Mouse (Mus musculus) CH12.LX (cell line): ENCODE data around the gene Olfr221. TPM values are rescaled to one million over a fixed set of nuclear protein-coding genes. Genes with fewer than 3 reads are reported as not detected.
A peak's percentile ranks its signal among the peaks of the same experiment; 100 is the strongest.

Source experiments
- DNase-seq: peaks from one replicate; pipeline ENCODE4 v3.0.0-alpha.2; 2013; ENCODE audit errors: extremely low read depth
- H3K27ac ChIP-seq: 2 replicates; pipeline ENCODE4 v1.5.1; 2012; ENCODE audit warnings: low read depth, mild to moderate bottlenecking, control low read depth, moderate library complexity; ENCODE audit not compliant: insufficient read depth
- H3K27me3 ChIP-seq: replicated peaks from 2 replicates; pipeline ENCODE3; 2012; ENCODE audit warnings: inconsistent platforms
- H3K36me3 ChIP-seq, 2 experiments: replicated peaks in 1 of 2; 2 replicates each; pipeline versions ENCODE3 to v1.6.1; 2012; ENCODE audit warnings: inconsistent platforms in 1 of 2, low read length in 1 of 2, mild to moderate bottlenecking in 1 of 2, mixed read lengths in 1 of 2, moderate library complexity in 1 of 2; ENCODE audit not compliant: control insufficient read depth in 1 of 2, insufficient read depth in 1 of 2
- H3K4me1 ChIP-seq, 2 experiments: 2 replicates each; pipeline ENCODE4 v1.6.1; 2012; ENCODE audit warnings: inconsistent platforms in 1 of 2, moderate library complexity in 1 of 2; ENCODE audit not compliant: insufficient read depth in 2 of 2, control insufficient read depth in 1 of 2
- H3K4me2 ChIP-seq: 2 replicates; pipeline ENCODE4 v1.6.1; 2012; ENCODE audit warnings: low read depth, mild to moderate bottlenecking, control low read depth; ENCODE audit not compliant: poor library complexity, insufficient read depth, severe bottlenecking
- H3K4me3 ChIP-seq, 3 experiments: fragments of 150-350 bp in 1 of 3; sonication (generic) in 1 of 3; replicated peaks in 1 of 3; 2 replicates each; pipeline versions ENCODE3 to v1.5.1; 2011 to 2012; ENCODE audit warnings: low read depth in 2 of 3, low read length in 2 of 3, mild to moderate bottlenecking in 2 of 3, moderate library complexity in 2 of 3, control low read depth in 1 of 3, improper control_type of control experiment in 1 of 3, inconsistent platforms in 1 of 3, mixed read lengths in 1 of 3; ENCODE audit not compliant: poor library complexity in 1 of 3
- H3K79me2 ChIP-seq: replicated peaks from 2 replicates; pipeline ENCODE4 v1.6.1; 2012; ENCODE audit warnings: mild to moderate bottlenecking, moderate library complexity; ENCODE audit not compliant: control insufficient read depth, poor library complexity, insufficient read depth, severe bottlenecking; ENCODE audit errors: extremely low read depth
- H3K9ac ChIP-seq: 2 replicates; pipeline ENCODE4 v1.6.1; 2012; ENCODE audit warnings: low read depth, mild to moderate bottlenecking, control low read depth, moderate library complexity; ENCODE audit not compliant: insufficient read depth
- H3K9me3 ChIP-seq: replicated peaks from 2 replicates; pipeline ENCODE3; 2012; ENCODE audit warnings: low read length, inconsistent platforms, mixed read lengths
- BHLHE40 ChIP-seq: IDR thresholded peaks from 2 replicates; pipeline ENCODE4 v1.6.1; 2011; ENCODE audit warnings: mild to moderate bottlenecking, low read depth, low read length, improper control_type of control experiment
- CTCF ChIP-seq, 2 experiments: IDR thresholded peaks in 1 of 2; conservative IDR thresholded peaks in 1 of 2; 2 replicates each; pipeline ENCODE4 v1.5.1; 2011 to 2012; ENCODE audit warnings: low read depth in 2 of 2, low read length in 2 of 2, improper control_type of control experiment in 1 of 2, inconsistent platforms in 1 of 2, mild to moderate bottlenecking in 1 of 2, moderate library complexity in 1 of 2
- EP300 ChIP-seq: IDR thresholded peaks from 2 replicates; pipeline ENCODE4 v1.6.1; 2011; ENCODE audit warnings: low read length, improper control_type of control experiment
- ETS1 ChIP-seq: conservative IDR thresholded peaks from 2 replicates; pipeline ENCODE4 v1.6.1; 2012; ENCODE audit warnings: low read depth, mild to moderate bottlenecking, inconsistent platforms, low read length, improper control_type of control experiment, moderate library complexity
- GABPA ChIP-seq: IDR thresholded peaks from 2 replicates; pipeline ENCODE4 v1.6.1; 2012; ENCODE audit warnings: low read depth, low read length, improper control_type of control experiment, inconsistent platforms; ENCODE audit not compliant: insufficient replicate concordance
- MAZ ChIP-seq: IDR thresholded peaks from 2 replicates; pipeline ENCODE4 v1.6.1; 2012; ENCODE audit warnings: low read depth, mild to moderate bottlenecking, inconsistent platforms, low read length, improper control_type of control experiment, moderate library complexity
- MEF2A ChIP-seq: IDR thresholded peaks from 2 replicates; pipeline ENCODE4 v1.6.1; 2014; ENCODE audit warnings: low read depth, mild to moderate bottlenecking, inconsistent platforms, low read length, improper control_type of control experiment, borderline replicate concordance
- MXI1 ChIP-seq: IDR thresholded peaks from 2 replicates; pipeline ENCODE4 v1.6.1; 2011; ENCODE audit warnings: mild to moderate bottlenecking, low read depth, low read length, improper control_type of control experiment
- NELFE ChIP-seq: IDR thresholded peaks from 2 replicates; pipeline ENCODE4 v1.6.1; 2011; ENCODE audit warnings: low read depth, low read length, improper control_type of control experiment
- PAX5 ChIP-seq: IDR thresholded peaks from 2 replicates; pipeline ENCODE4 v1.6.1; 2012; ENCODE audit warnings: low read length, inconsistent platforms, mixed read lengths
- RAD21 ChIP-seq: IDR thresholded peaks from 2 replicates; pipeline ENCODE4 v1.6.1; 2011; ENCODE audit warnings: low read depth, mild to moderate bottlenecking, low read length, improper control_type of control experiment, moderate library complexity
- TCF12 ChIP-seq: IDR thresholded peaks from 2 replicates; pipeline ENCODE4 v1.6.1; 2014; ENCODE audit warnings: low read depth, mild to moderate bottlenecking, inconsistent platforms, low read length, improper control_type of control experiment
- USF2 ChIP-seq: conservative IDR thresholded peaks from 2 replicates; pipeline ENCODE4 v1.6.1; 2011; ENCODE audit warnings: low read depth, low read length, improper control_type of control experiment
- ZKSCAN1 ChIP-seq: IDR thresholded peaks from 2 replicates; pipeline ENCODE4 v1.6.1; 2012; ENCODE audit warnings: low read depth, inconsistent platforms, low read length, improper control_type of control experiment, borderline replicate concordance
- dilution Hi-C: fragments of 300-500 bp; cut with MboI; formaldehyde crosslinking; loops from 2 replicates; pipeline ENCODE4 v1.14.3; 2020; ENCODE audit warnings: low sequenced_read_pairs; ENCODE audit not compliant: extremely low pct_unique_long_range_greater_than_20kb, extremely low pct_ligation_motif_present
- in situ Hi-C: fragments of 300-500 bp; cut with MboI; formaldehyde crosslinking; loops from 3 replicates; pipeline ENCODE4 v1.14.3; 2019; ENCODE audit warnings: low sequenced_read_pairs, low pct_ligation_motif_present, low pct_unique_long_range_greater_than_20kb, mixed read lengths
- polyA plus RNA-seq: library from polyadenylated mRNA; unstranded; fragments of >175 nt; gene quantifications from 2 replicates; pipeline ENCODE4 v1.2.1, GENCODE M21; 2012; ENCODE audit warnings: low read depth; ENCODE audit not compliant: insufficient read length
- total RNA-seq, 2 experiments: library from RNA; depleted of rRNA; stranded (reverse); fragments of 300-350 nt in 1 of 2; fragments of >200 nt in 1 of 2; gene quantifications; 2 replicates each; pipeline ENCODE4 v1.2.3; 2012 to 2014

The Olfr221 gene
- total and polyA plus RNA-seq, 3 experiments = not detected

DNA sequence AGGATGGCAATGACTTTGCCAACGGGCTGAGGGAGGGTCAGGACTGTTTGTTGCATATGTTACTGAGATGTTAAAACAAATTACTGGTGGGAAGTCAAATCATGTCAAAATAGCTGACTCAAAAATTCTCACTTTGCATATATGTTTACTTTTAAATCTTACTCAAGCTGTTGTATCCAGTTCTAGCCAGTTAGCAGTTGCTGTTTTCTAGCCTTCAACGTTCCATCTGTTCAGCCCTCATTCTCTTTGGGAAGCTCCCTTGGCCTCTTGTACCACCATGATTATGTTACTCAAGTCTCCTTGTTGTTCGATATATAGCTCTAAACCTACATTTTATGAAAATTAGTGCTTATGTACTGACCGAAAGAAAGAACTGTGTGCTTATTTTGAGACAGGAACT is 15.9 kb downstream of the Olfr221 start:
- TF ChIP-seq NELFE = no peak
- no peak for TF ChIP-seq GABPA
- TF ChIP-seq MAZ = no peak
- no peak for TF ChIP-seq MXI1
- TF ChIP-seq TCF12 = no peak
- no peak for TF ChIP-seq CTCF (conservative IDR thresholded peaks at IDR 0.05 in 1 of 2, IDR thresholded peaks at IDR 0.05 in 1 of 2; ENCODE audit: low read depth in 2 of 2, low read length in 2 of 2)
- no peak for TF ChIP-seq MEF2A
- no peak for TF ChIP-seq PAX5
- no peak for TF ChIP-seq RAD21
- TF ChIP-seq, all 38 proteins: peak for 0
- no peaks in the 10 kb centered on the region for H3K79me2 ChIP-seq
- no peak overlapping the region for H3K4me2 ChIP-seq
- no peak overlapping the region for H3K4me3 ChIP-seq
- no peaks in the 10 kb centered on the region for H3K27me3 ChIP-seq
- H3K36me3 ChIP-seq = no peaks in the 10 kb centered on the region
- H3K9me3 ChIP-seq = no peaks in the 10 kb centered on the region
- H3K9ac ChIP-seq = no peak overlapping the region
- in situ Hi-C loops = no loop called here
- no peak for DNase-seq
- dilution Hi-C loops = no loop called here
- H3K4me1 ChIP-seq = peaks cover 7 to 21% of the 10 kb centered on the region in 2 experiments; a peak in 3 of 4 replicates
- no peak overlapping the region for H3K27ac ChIP-seq

DNA sequence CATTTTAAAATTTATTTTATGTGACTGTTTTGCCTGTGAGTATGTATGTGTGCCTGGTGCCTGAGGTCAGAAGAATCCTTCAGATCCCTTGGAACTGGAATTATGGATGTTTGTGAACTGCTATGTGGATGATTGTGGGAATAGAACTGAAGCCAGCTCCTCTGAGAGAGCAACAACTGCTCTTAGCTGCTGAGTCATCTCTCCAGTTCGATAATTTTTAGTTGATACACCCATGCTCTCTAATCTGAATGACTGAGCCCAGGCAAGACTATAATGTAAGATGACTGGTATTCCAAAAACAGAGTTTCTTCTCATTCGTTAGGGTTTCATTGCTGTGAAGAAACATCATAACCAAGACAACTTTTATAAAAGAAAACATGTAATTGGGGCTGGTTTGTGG is 18.1 kb downstream of the Olfr221 start:
- Histone ChIP-seq H3K27ac (no peak overlapping the region), H3K4me3 (peak overlapping the region in 2 of 3 experiments; percentile 62 to 74)

More for the DNA sequence above, 18.1 kb downstream of the Olfr221 start:
- Histone ChIP-seq H3K9me3 (no peaks in the 10 kb centered on the region), H3K36me3 (no peaks in the 10 kb centered on the region), H3K4me1 (peaks cover 10 to 25% of the 10 kb centered on the region in 2 experiments; a peak in 3 of 4 replicates), H3K4me2 (peak overlapping the region; percentile 81), H3K79me2 (no peaks in the 10 kb centered on the region), H3K27me3 (no peaks in the 10 kb centered on the region), H3K9ac (peak overlapping the region; percentile 90)
- TF ChIP-seq USF2 = no peak
- no peak for TF ChIP-seq BHLHE40
- TF ChIP-seq PAX5 = no peak
- no peak for TF ChIP-seq ZKSCAN1
- TF ChIP-seq GABPA = no peak
- no peak for TF ChIP-seq ETS1
- no peak for TF ChIP-seq EP300
- in situ Hi-C loops (loop anchor here (5.0 kb wide), 1 partner anchor 117 kb away; no protein-coding TSS in a partner anchor), dilution Hi-C loops (no loop called here)
- DNase-seq = no peak
